Mouse (Mus musculus) kidney, postnatal 10 days (tissue): Measurements from ENCODE around the gene Unc13a.

Experiments used
- DNase-seq: peaks from one replicate; pipeline ENCODE4 v3.0.0; 2021; ENCODE audit warnings: mixed read lengths

Unc13a gene

DNA sequence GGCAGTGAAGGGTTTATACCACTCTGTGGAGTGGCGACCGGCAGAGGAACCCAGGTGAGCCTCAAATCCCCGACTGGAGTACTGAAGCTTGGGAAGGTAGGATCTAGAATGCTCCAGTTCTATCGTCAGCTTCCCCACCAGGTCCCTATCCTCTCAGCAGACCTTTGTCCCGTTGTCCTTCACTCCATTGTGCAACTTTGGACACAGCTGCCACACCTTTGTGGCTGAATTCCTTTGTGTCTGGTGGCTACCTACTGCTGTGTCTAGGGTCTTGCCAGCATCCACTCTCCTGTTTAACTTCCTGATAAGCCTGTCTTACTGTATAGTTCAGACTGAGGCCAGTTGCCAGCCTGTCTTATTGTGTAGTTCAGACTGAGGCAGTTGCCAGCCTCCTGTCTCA lies 59.4 kb downstream of the Unc13a start:
- DNase-seq, result no peak

GRCm38 (mm10) chr8:71610822-71611651 lies 60.5 kb downstream of the Unc13a start, which contains the start of gene Colgalt1:
Gene Colgalt1, plus strand, starts transcription at chr8:71610998.
- peak; percentile 98 for DNase-seq

GRCm38 (mm10) chr8:71604021-71604420 lies 67.5 kb downstream of the Unc13a start:
- no peak for DNase-seq

- DNase-seq, result peak; percentile 91
Observed at GRCm38 (mm10) chr8:71602666-71603334, 68.8 kb downstream of the Unc13a start.

DNA sequence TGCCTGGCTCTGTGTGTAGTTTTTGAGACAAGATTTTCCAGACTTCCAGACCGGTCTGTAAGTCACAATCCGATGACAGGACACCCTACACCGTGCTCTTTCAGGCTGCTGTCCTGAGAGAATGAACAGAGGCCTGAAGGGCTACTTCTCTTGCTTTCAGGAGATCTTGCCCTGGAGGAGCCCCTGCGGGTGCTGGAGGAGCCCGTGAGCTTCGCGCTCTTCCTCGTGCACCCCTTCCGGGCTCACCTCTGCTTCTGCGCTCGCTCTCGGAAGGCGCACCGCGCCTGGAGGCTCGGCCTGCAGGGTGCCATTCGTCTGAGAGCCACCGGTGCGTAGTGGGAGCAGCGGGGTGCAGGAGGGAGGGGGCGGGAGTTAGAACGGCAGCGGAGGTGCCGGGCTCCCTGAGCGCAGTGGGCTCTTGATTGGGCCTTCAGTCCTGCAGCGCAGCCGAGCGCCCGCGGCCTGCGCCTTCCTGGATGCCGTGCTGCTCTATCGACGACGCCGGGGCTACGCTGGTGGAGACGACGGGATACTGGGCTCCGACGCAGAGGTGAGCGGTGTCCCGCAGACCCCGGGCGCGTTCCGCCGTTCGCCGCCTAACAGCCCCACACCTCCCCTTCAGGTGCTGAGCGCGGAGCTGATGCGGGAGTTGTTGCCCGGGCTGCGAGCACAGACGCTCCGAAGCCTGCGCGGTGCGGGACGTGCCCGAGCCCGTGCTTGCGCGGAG lies 69.5 kb downstream of the Unc13a start:
- DNase-seq, result peak; percentile 33

- no peak for DNase-seq
Observed at GRCm38 (mm10) chr8:71598841-71599240, 72.7 kb downstream of the Unc13a start.

GRCm38 (mm10) chr8:71598375-71598774 lies 73.2 kb downstream of the Unc13a start:
- no peak for DNase-seq

- DNase-seq, result no peak
Observed at GRCm38 (mm10) chr8:71597451-71597850, 74.1 kb downstream of the Unc13a start, which contains the start of gene Fam129c. Gene Fam129c, plus strand, starts transcription at chr8:71597648.

DNA sequence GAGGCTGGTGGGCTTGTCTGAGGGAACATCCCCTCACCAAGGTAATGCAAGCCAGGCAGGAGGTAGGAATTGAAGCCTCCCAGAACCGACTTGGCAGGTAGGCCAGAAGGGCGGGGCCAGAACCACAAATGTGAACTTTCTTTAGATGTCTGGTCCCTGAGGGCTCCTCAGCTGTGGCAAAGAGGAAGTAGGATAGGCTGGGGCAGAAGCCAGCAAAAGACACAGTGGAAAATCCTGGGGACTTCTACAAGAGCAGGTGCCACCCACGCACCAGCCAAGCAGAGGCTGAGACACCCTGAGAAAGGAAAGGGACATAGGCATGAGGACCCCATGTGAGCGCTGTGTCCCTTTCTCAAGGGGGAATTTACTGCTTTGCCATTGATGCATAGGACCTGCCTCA lies 74.8 kb downstream of the Unc13a start:
- DNase-seq, result no peak

- DNase-seq, result no peak
Observed at GRCm38 (mm10) chr8:71596384-71596783, 75.2 kb downstream of the Unc13a start.

DNA sequence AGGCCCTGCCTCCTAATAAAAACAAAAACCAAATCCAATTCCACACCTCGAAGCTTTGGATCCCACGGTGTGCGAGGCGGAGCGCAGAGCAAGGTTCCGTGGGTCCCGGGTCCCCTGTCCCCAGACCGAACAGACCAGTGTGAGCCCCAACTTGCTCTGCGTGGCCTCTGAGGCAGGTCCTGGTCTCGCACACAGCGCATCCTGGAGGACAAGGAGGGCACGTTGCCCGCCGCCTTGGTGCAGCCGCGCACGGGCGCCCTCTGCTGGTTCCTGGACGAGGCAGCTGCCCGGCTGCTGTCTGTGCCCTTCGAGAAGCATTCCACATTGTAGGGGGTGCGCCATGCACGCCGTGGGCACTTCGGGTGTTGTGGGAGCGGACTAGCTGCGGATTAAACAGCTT lies 75.7 kb downstream of the Unc13a start:
- DNase-seq, result peak; percentile 95

- DNase-seq, result no peak
Observed at GRCm38 (mm10) chr8:71594324-71594722, 77.2 kb downstream of the Unc13a start.

DNA sequence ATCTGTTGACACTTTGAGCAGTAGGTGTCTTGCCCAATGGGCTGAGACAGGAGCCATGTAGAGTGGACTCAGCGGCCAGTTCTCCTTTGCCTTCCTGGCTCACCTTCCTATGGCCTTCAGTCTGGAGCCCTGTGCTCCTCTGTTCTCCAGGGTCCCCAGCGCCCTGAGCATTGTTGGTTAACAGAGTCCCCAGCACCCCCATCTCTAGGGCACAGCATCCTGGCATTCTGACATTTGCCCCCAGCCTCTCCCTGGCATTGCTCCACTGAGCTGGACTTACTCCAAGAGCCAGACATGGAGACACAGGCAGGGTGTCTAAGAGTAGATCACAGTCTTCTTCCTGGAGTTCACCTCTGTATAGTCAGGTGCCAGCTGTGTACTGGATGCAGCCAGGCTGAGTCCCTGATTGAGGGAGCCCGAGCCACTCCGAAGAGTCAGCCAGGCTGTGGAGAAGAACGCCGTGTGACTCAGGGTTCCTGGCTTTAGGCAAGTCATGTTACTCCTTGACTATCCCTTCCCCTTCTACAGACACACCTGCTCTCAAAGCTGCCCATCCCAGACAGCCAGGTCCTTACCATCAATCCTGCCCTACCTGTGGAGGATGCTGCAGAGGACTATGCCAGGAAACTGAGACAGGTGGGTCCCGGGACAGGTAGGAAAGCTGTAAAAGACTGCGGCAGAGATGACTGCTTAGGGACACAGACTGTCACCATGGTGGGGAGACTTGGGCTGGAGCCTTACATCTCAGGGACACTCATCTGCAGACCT lies 77.8 kb downstream of the Unc13a start:
- peak; percentile 52 for DNase-seq

DNA sequence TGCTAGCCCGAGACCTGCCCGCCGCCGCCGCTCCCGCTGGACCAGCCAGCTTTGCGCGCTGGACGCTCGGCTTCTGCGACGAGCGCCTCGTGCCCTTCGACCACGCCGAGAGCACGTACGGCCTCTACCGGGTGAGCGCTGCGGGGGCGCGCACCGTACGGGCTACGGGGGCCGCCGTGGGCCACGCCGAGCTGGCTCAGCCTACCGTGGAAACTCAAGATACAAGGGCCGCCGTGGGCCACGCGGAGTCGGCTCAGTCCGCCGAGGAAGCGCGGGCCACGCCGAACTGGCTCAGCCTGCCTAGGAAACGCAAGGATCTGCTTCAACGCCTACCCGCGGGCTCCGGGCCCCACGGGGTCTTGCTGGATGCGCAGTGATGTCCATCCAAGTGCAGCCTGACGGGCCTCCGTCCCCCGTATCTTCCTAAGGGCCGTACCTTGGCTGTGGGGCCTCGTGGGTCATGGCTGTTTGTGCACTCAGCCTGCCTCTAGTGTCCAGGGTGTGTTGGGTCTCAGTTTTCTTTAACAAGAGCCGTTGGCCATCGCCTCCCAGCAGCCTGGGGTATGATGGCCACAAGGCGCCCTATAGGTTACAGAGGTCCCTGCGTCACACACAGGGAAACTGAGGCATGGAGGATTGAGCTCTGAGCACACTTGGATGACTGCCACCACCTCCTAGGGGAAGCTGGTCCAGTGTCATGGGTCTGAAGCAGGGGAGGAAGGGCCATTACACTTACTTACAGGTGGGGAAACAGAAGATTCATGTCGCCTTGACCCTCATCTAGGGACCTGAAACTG lies 79.0 kb downstream of the Unc13a start:
- DNase-seq, result peak; percentile 88

- peak; percentile 98 for DNase-seq
Observed at GRCm38 (mm10) chr8:71591471-71592373, 79.8 kb downstream of the Unc13a start, which contains the start of gene Pgls. Gene Pgls, plus strand, starts transcription at chr8:71592176.

GRCm38 (mm10) chr8:71591017-71591416 lies 80.5 kb downstream of the Unc13a start:
- no peak for DNase-seq

GRCm38 (mm10) chr8:71588762-71589161 lies 82.8 kb downstream of the Unc13a start:
- DNase-seq, result no peak

DNA sequence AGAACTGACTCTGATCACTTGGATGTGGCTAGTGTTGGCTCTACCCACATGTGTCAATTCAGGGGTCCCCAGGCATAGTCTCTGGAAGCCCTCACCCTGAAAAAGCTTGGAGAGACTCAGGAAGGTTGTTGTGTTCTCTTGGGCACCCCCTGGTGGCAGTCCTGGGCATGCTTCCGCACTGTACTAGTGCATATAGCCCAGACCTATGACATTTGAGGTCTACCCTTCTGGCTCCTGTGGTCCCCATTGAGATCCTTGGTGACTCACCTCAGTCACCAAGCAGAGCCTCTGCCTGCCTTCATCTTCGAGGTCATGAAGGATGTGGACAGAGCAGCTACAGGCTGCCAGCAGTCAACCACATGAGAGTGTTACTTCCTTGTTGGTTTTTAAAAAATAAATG lies 84.7 kb downstream of the Unc13a start:
- DNase-seq, result peak; percentile 75

DNA sequence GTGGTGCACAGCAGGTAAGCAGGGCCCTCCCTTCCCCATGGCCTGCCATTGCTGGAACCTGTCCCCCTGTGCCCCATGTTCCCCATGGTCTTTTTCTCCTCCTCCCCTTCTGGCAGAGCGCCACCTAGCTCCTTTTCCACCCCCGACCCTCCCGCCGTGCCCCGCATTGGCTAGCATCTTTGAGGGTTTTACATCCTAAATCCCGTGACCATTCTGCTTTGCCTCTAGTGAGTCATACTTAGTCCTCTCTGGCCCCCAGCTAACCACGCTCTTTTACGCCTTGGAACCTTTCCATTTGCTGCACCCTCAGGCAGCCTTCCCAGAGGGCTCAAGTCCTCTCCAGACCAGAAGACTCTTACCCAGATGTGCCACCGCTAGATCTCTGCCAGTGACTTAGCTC lies 91.4 kb downstream of the Unc13a start:
- DNase-seq, result no peak

GRCm38 (mm10) chr8:71579476-71579875 lies 92.1 kb downstream of the Unc13a start:
- no peak for DNase-seq

GRCm38 (mm10) chr8:71579009-71579408 lies 92.5 kb downstream of the Unc13a start:
- DNase-seq, result no peak
